Mouse (Mus musculus): ENCODE measurements around the gene Adgrl1.

- TF ChIP-seq CTCF (IDR thresholded peaks at IDR 0.05; ENCODE audit: insufficient read depth, low read depth, low read length) (no peak), POLR2A (IDR thresholded peaks at IDR 0.05; ENCODE audit: insufficient read depth, low read depth, low read length) (no peak)
These were observed 23.6 kb upstream of the Adgrl1 start for GRCm38 (mm10) chr8:83876080-83876837.
